Mouse (Mus musculus) heart, embryonic 14.5 days (tissue): ENCODE results near the gene Cck. TPM values are rescaled to one million over a fixed set of nuclear protein-coding genes. Genes with fewer than 3 reads are reported as not detected.
A peak's percentile ranks its signal among the peaks of the same experiment; 100 is the strongest.

Experiments used
- ATAC-seq: fragments of 200-750 bp; cut with Nextera tagmentation; 2 replicates; pipeline ENCODE4 v1.8.0; 2017; ENCODE audit warnings: low read depth, moderate TSS enrichment; ENCODE audit not compliant: insufficient number of reproducible peaks, insufficient read depth, low FRiP score
- H3K27ac ChIP-seq, 2 experiments: fragments of 200-500 bp in 1 of 2; fragments of 300-500 bp in 1 of 2; sonication (generic) in 1 of 2; replicated peaks in 1 of 2; 2 replicates each; pipeline ENCODE4 v1.5.1; 2012 to 2014; ENCODE audit warnings: low read depth in 2 of 2, low read length in 2 of 2, control low read depth in 1 of 2, mild to moderate bottlenecking in 1 of 2, mixed read lengths in 1 of 2; ENCODE audit not compliant: control insufficient read depth in 1 of 2, insufficient read depth in 1 of 2
- H3K27me3 ChIP-seq: fragments of 300-500 bp; sonication (generic); 2 replicates; pipeline ENCODE4 v1.6.1; 2014; ENCODE audit warnings: mild to moderate bottlenecking, low read length, control low read depth; ENCODE audit not compliant: control insufficient read depth, insufficient read depth
- H3K36me3 ChIP-seq: fragments of 300-500 bp; sonication (generic); 2 replicates; pipeline ENCODE4 v1.6.1; 2014; ENCODE audit warnings: mild to moderate bottlenecking, control low read depth, low read length, mixed read lengths; ENCODE audit not compliant: control insufficient read depth, insufficient read depth
- H3K4me1 ChIP-seq, 2 experiments: fragments of 200-500 bp in 1 of 2; fragments of 300-500 bp in 1 of 2; sonication (generic) in 1 of 2; 2 replicates each; pipeline ENCODE4 v1.6.1; 2012 to 2014; ENCODE audit warnings: low read length in 2 of 2, control low read depth in 1 of 2, mixed read lengths in 1 of 2; ENCODE audit not compliant: control insufficient read depth in 2 of 2, insufficient read depth in 2 of 2
- H3K4me2 ChIP-seq: fragments of 300-500 bp; sonication (generic); 2 replicates; pipeline ENCODE4 v1.6.1; 2014; ENCODE audit warnings: mild to moderate bottlenecking, low read length
- H3K4me3 ChIP-seq, 2 experiments: fragments of 200-500 bp in 1 of 2; fragments of 300-500 bp in 1 of 2; sonication (generic) in 1 of 2; 2 replicates each; pipeline ENCODE4 v1.5.1; 2012 to 2014; ENCODE audit warnings: low read length in 2 of 2, mild to moderate bottlenecking in 2 of 2, control low read depth in 1 of 2, low read depth in 1 of 2, moderate library complexity in 1 of 2; ENCODE audit not compliant: control insufficient read depth in 1 of 2, insufficient read depth in 1 of 2
- H3K9ac ChIP-seq: fragments of 300-500 bp; sonication (generic); 2 replicates; pipeline ENCODE4 v1.6.1; 2014; ENCODE audit warnings: mild to moderate bottlenecking, low read length
- H3K9me3 ChIP-seq: fragments of 300-500 bp; sonication (generic); 2 replicates; pipeline ENCODE4 v1.6.1; 2016; ENCODE audit warnings: low read length, control low read depth; ENCODE audit not compliant: control insufficient read depth
- WGBS: fragments of 180-500 bp; shearing (Covaris S2); extraction: QIAGEN DNeasy Blood & Tissue Kit; methylation state at CpG from one replicate; pipeline ENCODE4 v1.1.7; 2014; 5-methylcytosine and 5-hydroxymethylcytosine counted together
- polyA plus RNA-seq: library from polyadenylated mRNA; unstranded; fragments of >200 nt; fragmentation: Nextera tagmentation; extraction: Ambion mirVana; gene quantifications from 2 replicates; pipeline ENCODE4 v1.2.1, GENCODE M21; 2014

Gene Cck
- polyA plus RNA-seq, 1 experiment from 2014 or later: 0.72 TPM

- ATAC-seq: no peak
- H3K9ac ChIP-seq: no peak overlapping the region
- no peaks in the 10 kb centered on the region for H3K36me3 ChIP-seq
- no peaks in the 10 kb centered on the region for H3K4me1 ChIP-seq
- no peak overlapping the region for H3K4me2 ChIP-seq
- 53% methylated on average over 8 of the region's 8 CpGs for WGBS
- H3K27ac ChIP-seq: no peak overlapping the region
- H3K4me3 ChIP-seq: no peak overlapping the region
- H3K9me3 ChIP-seq: no peaks in the 10 kb centered on the region
- H3K27me3 ChIP-seq: no peaks in the 10 kb centered on the region
Measured at GRCm38 (mm10) chr9:121506478-121507180, 11.1 kb upstream of the Cck start.

GRCm38 (mm10) chr9:121505346-121505745, 9.9 kb upstream of the Cck start:
- Histone ChIP-seq H3K4me1 (no peaks in the 10 kb centered on the region), H3K27me3 (no peaks in the 10 kb centered on the region), H3K9ac (no peak overlapping the region), H3K4me2 (no peak overlapping the region), H3K36me3 (no peaks in the 10 kb centered on the region), H3K27ac (no peak overlapping the region), H3K9me3 (no peaks in the 10 kb centered on the region), H3K4me3 (no peak overlapping the region)
- WGBS: 86% methylated on average over 8 of the region's 8 CpGs
- no peak for ATAC-seq

DNA sequence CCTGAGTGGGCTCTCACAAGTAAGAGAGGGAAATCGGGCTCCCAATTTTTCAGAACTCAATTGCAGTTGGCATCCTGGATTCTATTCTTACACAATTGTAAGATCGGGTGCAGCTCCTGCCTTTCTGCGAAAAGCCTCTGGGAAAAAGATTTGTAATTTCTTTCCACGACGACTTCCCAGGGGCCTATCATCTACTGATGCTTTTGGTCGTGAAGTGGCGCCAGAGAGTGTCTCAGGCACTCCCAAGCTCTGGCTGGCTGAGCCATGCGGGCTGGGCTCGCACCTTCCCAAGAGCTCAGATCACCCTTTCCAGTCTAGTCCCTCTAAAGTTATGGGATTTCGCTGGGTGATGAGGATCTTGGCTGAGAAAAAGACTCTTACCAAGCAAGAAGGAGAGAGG, 608 bp upstream of the Cck start:
- no peaks in the 10 kb centered on the region for H3K36me3 ChIP-seq
- no peak overlapping the region for H3K4me3 ChIP-seq
- H3K9me3 ChIP-seq: no peaks in the 10 kb centered on the region
- H3K4me1 ChIP-seq: peaks cover 3% of the 10 kb centered on the region in 2 experiments; a peak in 2 of 4 replicates
- no peak overlapping the region for H3K4me2 ChIP-seq
- ATAC-seq: no peak
- H3K27ac ChIP-seq: no peak overlapping the region
- H3K9ac ChIP-seq: no peak overlapping the region
- 27% methylated on average over 10 of the region's 10 CpGs for WGBS
- H3K27me3 ChIP-seq: peaks cover 62% of the 10 kb centered on the region

DNA sequence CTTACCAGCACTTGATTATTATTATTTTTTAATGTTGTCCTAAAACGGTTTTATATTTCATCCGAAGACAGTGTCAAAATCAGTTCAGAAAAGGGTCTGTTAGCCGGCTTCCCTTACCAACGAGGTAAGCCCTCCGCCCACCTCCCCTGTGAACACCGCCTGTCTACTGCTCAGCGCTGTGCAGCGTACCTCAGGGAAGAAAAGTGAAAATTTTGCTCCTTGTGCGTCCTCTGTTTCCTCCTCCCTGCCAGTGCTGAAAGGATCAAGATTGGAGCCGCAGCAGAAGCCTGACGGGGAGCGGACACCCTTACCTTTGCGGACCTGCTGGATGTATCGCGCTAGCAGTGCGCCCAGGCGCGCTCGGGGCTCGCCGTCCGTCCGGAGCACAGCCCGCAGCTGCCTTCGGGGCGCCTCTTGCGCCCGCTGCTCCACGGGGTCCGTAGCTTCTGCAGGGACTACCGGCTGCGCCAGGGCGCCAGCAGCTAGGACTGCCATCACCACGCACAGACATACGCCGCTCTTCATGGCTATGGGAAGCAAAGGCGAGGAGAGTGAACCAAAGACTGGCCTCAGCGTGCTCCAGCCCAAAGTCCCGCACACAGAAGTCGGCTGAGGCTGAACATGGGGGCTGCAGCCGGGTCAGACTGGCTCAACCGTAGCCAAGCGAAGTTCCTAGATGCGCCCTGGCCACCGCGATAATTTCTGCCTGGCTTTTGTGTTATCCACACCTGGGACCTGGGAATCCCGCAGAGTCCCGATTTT, 1.3 kb downstream of the Cck start:
- no peak for ATAC-seq
- Histone ChIP-seq H3K9me3 (no peaks in the 10 kb centered on the region), H3K27me3 (peaks cover 69% of the 10 kb centered on the region), H3K36me3 (no peaks in the 10 kb centered on the region), H3K9ac (no peak overlapping the region), H3K4me1 (peaks cover 3% of the 10 kb centered on the region in 2 experiments; a peak in 2 of 4 replicates), H3K4me3 (peak overlapping the region; percentile 15 to 24), H3K4me2 (peak overlapping the region; percentile 54), H3K27ac (no peak overlapping the region)
- 2% methylated on average over 48 of the region's 48 CpGs for WGBS

DNA sequence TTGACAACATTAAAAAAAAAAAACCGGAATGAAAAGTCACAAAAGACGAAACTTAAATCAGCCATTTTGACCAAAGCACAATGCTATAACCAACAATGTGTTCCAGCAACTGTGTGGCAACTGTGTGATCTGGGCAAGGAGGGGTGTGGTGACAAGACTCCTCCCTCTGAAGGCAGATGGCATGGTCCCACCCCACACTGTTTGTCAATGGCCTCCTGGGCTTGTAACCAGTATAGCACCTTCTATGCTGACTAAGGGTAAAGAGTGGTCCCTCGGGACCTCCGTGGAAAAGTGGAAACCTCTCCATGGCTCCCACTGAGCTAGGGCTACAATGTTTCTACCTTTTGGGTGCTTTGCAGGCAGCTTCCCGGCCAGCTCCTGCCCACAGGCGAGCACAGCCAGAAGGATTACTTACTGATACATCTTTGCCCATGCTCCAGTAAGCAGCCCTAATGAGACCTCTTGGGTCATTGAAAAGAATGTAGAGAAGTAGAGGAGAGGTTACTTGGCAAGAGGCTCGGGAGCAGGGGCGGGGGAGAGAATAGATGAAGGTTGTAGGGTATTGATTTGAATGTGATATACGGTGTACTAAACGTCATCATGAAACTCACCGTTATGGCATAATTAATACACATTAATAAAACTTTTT, 3.8 kb downstream of the Cck start:
- H3K9me3 ChIP-seq: no peaks in the 10 kb centered on the region

GRCm38 (mm10) chr9:121487216-121487615, 8.3 kb downstream of the Cck start:
- no peak for ATAC-seq
- peaks cover 14% of the 10 kb centered on the region; the same call in 1 of the 2 replicates for H3K27me3 ChIP-seq
- WGBS: 69% methylated on average over 7 of the region's 7 CpGs
- H3K4me1 ChIP-seq: no peaks in the 10 kb centered on the region
- H3K27ac ChIP-seq: no peak overlapping the region
- no peak overlapping the region for H3K4me2 ChIP-seq
- H3K9me3 ChIP-seq: no peaks in the 10 kb centered on the region
- no peaks in the 10 kb centered on the region for H3K36me3 ChIP-seq
- no peak overlapping the region for H3K9ac ChIP-seq
- no peak overlapping the region for H3K4me3 ChIP-seq

More for the DNA sequence above, 3.8 kb downstream of the Cck start:
- H3K4me1 ChIP-seq: peaks cover 3% of the 10 kb centered on the region in 2 experiments; a peak in 2 of 4 replicates
- H3K27me3 ChIP-seq: peaks cover 57% of the 10 kb centered on the region
- no peak overlapping the region for H3K4me3 ChIP-seq
- H3K27ac ChIP-seq: no peak overlapping the region
- no peak overlapping the region for H3K9ac ChIP-seq
- no peak overlapping the region for H3K4me2 ChIP-seq
- no peak for ATAC-seq
- no peaks in the 10 kb centered on the region for H3K36me3 ChIP-seq
- 74% methylated on average over 11 of the region's 11 CpGs for WGBS

DNA sequence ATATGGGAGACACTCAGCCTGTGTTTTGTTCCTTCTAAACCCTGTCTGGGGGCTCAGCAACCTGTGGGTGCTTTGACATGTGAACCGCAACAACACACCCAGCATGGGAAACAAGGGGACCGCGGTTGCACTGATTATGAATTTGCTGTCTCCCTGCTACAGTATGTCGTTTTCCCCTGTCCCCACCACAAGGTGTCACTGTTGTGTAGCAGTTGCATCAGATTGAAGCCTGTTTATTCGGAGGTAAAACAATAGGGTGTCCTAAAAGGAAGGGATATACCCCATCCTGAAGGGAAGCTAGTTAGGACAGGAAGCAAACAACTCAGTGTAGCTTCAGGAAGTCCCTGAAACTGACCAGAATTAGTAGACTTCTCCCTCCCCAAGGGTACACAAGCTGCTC, 16.0 kb downstream of the Cck start:
- Histone ChIP-seq H3K36me3 (peaks cover 7% of the 10 kb centered on the region), H3K9me3 (no peaks in the 10 kb centered on the region), H3K4me2 (no peak overlapping the region), H3K9ac (no peak overlapping the region), H3K27me3 (no peaks in the 10 kb centered on the region), H3K4me1 (peaks cover 3% of the 10 kb centered on the region in 2 experiments; a peak in 1 of 4 replicates), H3K27ac (no peak overlapping the region), H3K4me3 (no peak overlapping the region)
- WGBS: 26% methylated on average over 5 of the region's 5 CpGs
- ATAC-seq: no peak
